Mouse (Mus musculus) limb, embryonic 14.5 days (tissue): ENCODE measurements around the gene St6galnac1. TPM values are rescaled to one million over a fixed set of nuclear protein-coding genes. Genes with fewer than 3 reads are reported as not detected.

Source experiments
- ATAC-seq: fragments of 200-750 bp; cut with Nextera tagmentation; 2 replicates; pipeline ENCODE4 v1.8.0; 2017; ENCODE audit warnings: low read depth, moderate number of reproducible peaks, moderate TSS enrichment; ENCODE audit not compliant: low FRiP score
- DNase-seq: peaks from one replicate; pipeline ENCODE4 v3.0.0-alpha.2; 2015; ENCODE audit warnings: low spot score
- H3K27ac ChIP-seq: fragments of 300-500 bp; sonication (generic); replicated peaks from 2 replicates; pipeline ENCODE4 v1.5.1; 2014; ENCODE audit warnings: low read depth, mild to moderate bottlenecking, low read length, moderate library complexity, mixed read lengths
- H3K27me3 ChIP-seq: fragments of 300-500 bp; sonication (generic); 2 replicates; pipeline ENCODE4 v1.6.1; 2014; ENCODE audit warnings: low read length, mixed read lengths; ENCODE audit not compliant: control insufficient read depth, insufficient read depth
- H3K36me3 ChIP-seq: fragments of 300-500 bp; sonication (generic); 2 replicates; pipeline ENCODE4 v1.6.1; 2014; ENCODE audit warnings: mild to moderate bottlenecking, low read length, moderate library complexity, mixed read lengths; ENCODE audit not compliant: control insufficient read depth, insufficient read depth
- H3K4me1 ChIP-seq: fragments of 300-500 bp; sonication (generic); 2 replicates; pipeline ENCODE4 v1.6.1; 2014; ENCODE audit warnings: antibody characterized with exemption, low read length, mixed read lengths; ENCODE audit not compliant: control insufficient read depth, insufficient read depth
- H3K4me2 ChIP-seq: fragments of 300-500 bp; sonication (generic); replicated peaks from 2 replicates; pipeline ENCODE4 v1.6.1; 2014; ENCODE audit warnings: low read depth, mild to moderate bottlenecking, low read length, moderate library complexity; ENCODE audit not compliant: severe bottlenecking
- H3K4me3 ChIP-seq: fragments of 300-500 bp; sonication (generic); replicated peaks from 2 replicates; pipeline ENCODE4 v1.5.1; 2014; ENCODE audit warnings: low read length
- H3K9ac ChIP-seq: fragments of 300-500 bp; sonication (generic); 2 replicates; pipeline ENCODE4 v1.6.1; 2014; ENCODE audit warnings: mild to moderate bottlenecking, low read depth, low read length, moderate library complexity; ENCODE audit not compliant: severe bottlenecking
- H3K9me3 ChIP-seq: fragments of 300-500 bp; sonication (generic); 2 replicates; pipeline ENCODE4 v1.6.1; 2016; ENCODE audit warnings: low read length; ENCODE audit not compliant: control insufficient read depth
- POLR2A ChIP-seq: fragments of 200-500 bp; IDR thresholded peaks from 2 replicates; pipeline ENCODE4 v1.8.0; 2012; ENCODE audit warnings: inconsistent platforms, mild to moderate bottlenecking, moderate library complexity, borderline replicate concordance; ENCODE audit not compliant: insufficient read depth, insufficient read length; ENCODE audit errors: extremely low read depth
- WGBS: fragments of 180-500 bp; shearing (Covaris S2); extraction: QIAGEN DNeasy Blood & Tissue Kit; methylation state at CpG from one replicate; pipeline ENCODE4 v1.1.7; 2014; 5-methylcytosine and 5-hydroxymethylcytosine counted together
- polyA plus RNA-seq, 2 experiments: library from polyadenylated mRNA; depleted of rRNA in 1 of 2; stranded (reverse) in 1 of 2; unstranded in 1 of 2; fragments of >200 nt; fragmentation: Nextera tagmentation in 1 of 2; extraction: Ambion mirVana in 1 of 2; gene quantifications; 2 replicates each; pipeline versions ENCODE4 v1.2.1 to v1.2.3; 2012 to 2014

The St6galnac1 gene
- polyA plus RNA-seq, 2 experiments, result not detected

- no peak for TF ChIP-seq POLR2A
- 71% methylated on average over 13 of the region's 13 CpGs for WGBS
- Histone ChIP-seq H3K27me3 (no peaks in the 10 kb centered on the region), H3K27ac (no peak overlapping the region), H3K4me3 (no peak overlapping the region), H3K36me3 (no peaks in the 10 kb centered on the region), H3K9me3 (no peaks in the 10 kb centered on the region), H3K4me2 (no peak overlapping the region), H3K9ac (no peak overlapping the region), H3K4me1 (peaks cover 10% of the 10 kb centered on the region; the same call in 1 of the 2 replicates)
- ATAC-seq (no peak), DNase-seq (no peak)
These were observed 46.0 kb upstream of the St6galnac1 start for GRCm38 (mm10) chr11:116821057-116821940.

GRCm38 (mm10) chr11:116819932-116820593 is 44.8 kb upstream of the St6galnac1 start:
- 86% methylated on average over 5 of the region's 5 CpGs for WGBS
- no peak for TF ChIP-seq POLR2A
- Histone ChIP-seq H3K9ac (no peak overlapping the region), H3K36me3 (no peaks in the 10 kb centered on the region), H3K4me3 (no peak overlapping the region), H3K27ac (0 out of 2 replicates have a peak overlapping the region, but pooled peaks have one; percentile 9), H3K4me2 (no peak overlapping the region), H3K9me3 (no peaks in the 10 kb centered on the region), H3K27me3 (no peaks in the 10 kb centered on the region), H3K4me1 (peaks cover 12% of the 10 kb centered on the region)
- ATAC-seq, result no peak
- no peak for DNase-seq

- Histone ChIP-seq H3K27me3 (no peaks in the 10 kb centered on the region), H3K4me3 (no peak overlapping the region), H3K9ac (no peak overlapping the region), H3K36me3 (no peaks in the 10 kb centered on the region), H3K9me3 (no peaks in the 10 kb centered on the region), H3K27ac (0 out of 2 replicates have a peak overlapping the region, but pooled peaks have one; percentile 9), H3K4me2 (no peak overlapping the region), H3K4me1 (peaks cover 25% of the 10 kb centered on the region)
- ATAC-seq (no peak), DNase-seq (no peak)
- no peak for TF ChIP-seq POLR2A
- WGBS, result 35% methylated on average over 8 of the region's 8 CpGs
These were observed 43.4 kb upstream of the St6galnac1 start for GRCm38 (mm10) chr11:116818722-116819121.

- Histone ChIP-seq H3K9ac (no peak overlapping the region), H3K4me1 (peaks cover 37% of the 10 kb centered on the region), H3K36me3 (no peaks in the 10 kb centered on the region), H3K4me3 (no peak overlapping the region), H3K27me3 (no peaks in the 10 kb centered on the region), H3K27ac (no peak overlapping the region), H3K9me3 (no peaks in the 10 kb centered on the region), H3K4me2 (no peak overlapping the region)
- no peak for TF ChIP-seq POLR2A
- ATAC-seq (no peak), DNase-seq (no peak)
- WGBS, result 91% methylated on average over 5 of the region's 5 CpGs
These were observed 42.3 kb upstream of the St6galnac1 start for GRCm38 (mm10) chr11:116817567-116817966.

GRCm38 (mm10) chr11:116816769-116817168 is 41.5 kb upstream of the St6galnac1 start:
- TF ChIP-seq POLR2A, result no peak
- ATAC-seq, result no peak
- Histone ChIP-seq H3K4me3 (no peak overlapping the region), H3K36me3 (no peaks in the 10 kb centered on the region), H3K4me2 (no peak overlapping the region), H3K9ac (no peak overlapping the region), H3K9me3 (no peaks in the 10 kb centered on the region), H3K27me3 (no peaks in the 10 kb centered on the region), H3K4me1 (peaks cover 39% of the 10 kb centered on the region), H3K27ac (no peak overlapping the region)
- WGBS, result 75% methylated on average over 5 of the region's 5 CpGs
- no peak for DNase-seq
